Mouse (Mus musculus) ES-Bruce4 (cell line): ENCODE data around the gene Ndufs1.

Experiments used
- CTCF ChIP-seq: IDR thresholded peaks from one replicate; pipeline ENCODE4 v1.8.1; 2011; ENCODE audit warnings: low read depth, low read length
- POLR2A ChIP-seq: IDR thresholded peaks from one replicate; pipeline ENCODE4 v1.8.1; 2011; ENCODE audit warnings: low read length; ENCODE audit not compliant: insufficient read depth

DNA sequence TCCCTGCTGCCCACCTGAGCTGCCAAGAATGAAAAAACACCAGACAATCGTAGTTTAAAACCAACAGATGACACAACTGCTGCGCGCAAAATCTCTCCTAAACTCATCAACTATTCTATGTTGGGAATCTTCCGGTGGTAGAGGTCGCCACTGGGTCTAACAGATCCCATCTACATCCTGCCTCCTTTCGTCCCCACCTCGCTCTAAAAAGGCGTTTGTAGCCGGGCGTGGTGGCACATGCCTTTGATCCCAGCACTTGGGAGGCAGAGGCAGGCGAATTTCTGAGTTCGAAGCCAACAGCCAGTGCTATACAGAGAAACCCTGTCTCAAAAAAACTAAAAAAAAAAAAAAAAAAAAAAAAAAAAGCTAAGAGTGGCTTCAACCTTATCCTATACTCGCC, 36.4 kb downstream of the Ndufs1 start:
- no peak for TF ChIP-seq POLR2A
- no peak for TF ChIP-seq CTCF
